Mouse (Mus musculus) midbrain, embryonic 15.5 days (tissue): ENCODE data around the gene Adcy5. TPM values are rescaled to one million over a fixed set of nuclear protein-coding genes. Genes with fewer than 3 reads are reported as not detected.

Experiments used
- ATAC-seq: fragments of 200-750 bp; cut with Nextera tagmentation; replicated peaks from 2 replicates; pipeline ENCODE4 v1.8.0; 2017; ENCODE audit warnings: moderate TSS enrichment
- H3K27ac ChIP-seq: fragments of 300-500 bp; sonication (generic); 2 replicates; pipeline ENCODE4 v1.5.1; 2015; ENCODE audit warnings: mild to moderate bottlenecking, inconsistent platforms
- H3K27me3 ChIP-seq: fragments of 300-500 bp; sonication (generic); replicated peaks from 2 replicates; pipeline ENCODE4 v1.6.1; 2015; ENCODE audit warnings: inconsistent platforms
- H3K36me3 ChIP-seq: fragments of 300-500 bp; sonication (generic); replicated peaks from 2 replicates; pipeline ENCODE4 v1.6.1; 2015; ENCODE audit warnings: inconsistent platforms
- H3K4me1 ChIP-seq: fragments of 300-500 bp; sonication (generic); 2 replicates; pipeline ENCODE4 v1.6.1; 2015; ENCODE audit warnings: inconsistent platforms
- H3K4me2 ChIP-seq: fragments of 300-500 bp; sonication (generic); 2 replicates; pipeline ENCODE4 v1.6.1; 2015; ENCODE audit warnings: inconsistent platforms, mild to moderate bottlenecking, moderate library complexity
- H3K4me3 ChIP-seq: fragments of 300-500 bp; sonication (generic); 2 replicates; pipeline ENCODE4 v1.5.1; 2015; ENCODE audit warnings: mild to moderate bottlenecking, inconsistent platforms
- H3K9ac ChIP-seq: fragments of 300-500 bp; sonication (generic); 2 replicates; pipeline ENCODE4 v1.6.1; 2015; ENCODE audit warnings: mild to moderate bottlenecking, inconsistent platforms
- H3K9me3 ChIP-seq: fragments of 300-500 bp; sonication (generic); 2 replicates; pipeline ENCODE4 v1.6.1; 2016; ENCODE audit warnings: inconsistent platforms
- WGBS: fragments of 180-500 bp; shearing (Covaris S2); methylation state at CpG from one replicate; pipeline ENCODE4 v1.1.7; 2015; ENCODE audit warnings: mixed read lengths; 5-methylcytosine and 5-hydroxymethylcytosine counted together
- polyA plus RNA-seq: library from polyadenylated mRNA; unstranded; fragments of >200 nt; fragmentation: Nextera tagmentation; extraction: Ambion mirVana; gene quantifications from 2 replicates; pipeline ENCODE4 v1.2.1, GENCODE M21; 2015

The Adcy5 gene
- polyA plus RNA-seq, 1 experiment from 2014 or later, result 9.1 TPM

DNA sequence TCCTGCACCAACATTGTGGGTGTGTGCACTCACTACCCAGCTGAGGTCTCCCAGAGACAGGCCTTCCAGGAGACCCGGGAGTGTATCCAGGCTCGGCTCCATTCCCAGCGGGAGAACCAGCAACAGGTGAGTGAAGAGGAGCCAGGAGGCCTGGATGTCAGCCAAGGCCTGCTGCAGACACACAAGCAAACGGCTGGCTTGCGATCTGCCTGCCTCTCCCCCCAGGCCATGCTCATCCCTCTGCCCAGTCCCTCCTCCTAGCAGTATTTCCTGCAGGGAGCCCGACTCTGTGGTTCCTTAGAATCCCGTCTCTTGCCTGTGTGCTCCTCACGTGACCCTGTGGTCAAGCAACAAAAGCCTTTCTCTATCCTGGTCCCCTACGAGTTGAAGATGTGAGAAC is 94.1 kb downstream of the Adcy5 start:
- Histone ChIP-seq H3K27ac (no peak overlapping the region), H3K27me3 (no peaks in the 10 kb centered on the region), H3K9ac (no peak overlapping the region), H3K4me2 (no peak overlapping the region), H3K4me3 (no peak overlapping the region), H3K36me3 (no peaks in the 10 kb centered on the region), H3K4me1 (peaks cover 10% of the 10 kb centered on the region; the same call in 1 of the 2 replicates), H3K9me3 (no peaks in the 10 kb centered on the region)
- WGBS, result 48% methylated on average over 9 of the region's 9 CpGs
- ATAC-seq, result no peak

DNA sequence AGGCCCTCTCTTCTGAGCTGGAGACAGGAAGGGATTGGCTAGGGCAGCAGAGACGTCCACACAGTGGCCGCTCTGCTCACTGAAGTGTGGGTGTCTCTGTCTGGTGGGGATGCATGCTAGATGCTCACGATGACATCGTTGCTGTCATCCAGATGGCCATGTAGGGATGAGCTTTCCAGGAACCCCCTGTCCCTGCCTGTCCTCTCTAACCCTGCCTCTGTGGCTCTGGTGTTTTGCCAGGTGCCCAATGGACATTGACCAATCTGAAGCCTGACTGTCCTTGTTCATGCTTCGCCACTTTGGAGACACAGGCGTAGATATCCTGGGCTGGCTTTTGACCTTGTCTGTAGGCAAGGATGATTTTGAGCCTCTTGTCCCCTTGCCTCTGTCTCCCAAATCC is 95.1 kb downstream of the Adcy5 start:
- no peaks in the 10 kb centered on the region for H3K9me3 ChIP-seq
- peaks cover 10% of the 10 kb centered on the region; the same call in 1 of the 2 replicates for H3K4me1 ChIP-seq
- H3K4me3 ChIP-seq, result no peak overlapping the region
- WGBS, result 90% methylated on average over 6 of the region's 6 CpGs
- no peaks in the 10 kb centered on the region for H3K36me3 ChIP-seq
- no peak overlapping the region for H3K4me2 ChIP-seq
- no peak for ATAC-seq
- H3K27ac ChIP-seq, result no peak overlapping the region
- H3K27me3 ChIP-seq, result no peaks in the 10 kb centered on the region
- no peak overlapping the region for H3K9ac ChIP-seq

DNA sequence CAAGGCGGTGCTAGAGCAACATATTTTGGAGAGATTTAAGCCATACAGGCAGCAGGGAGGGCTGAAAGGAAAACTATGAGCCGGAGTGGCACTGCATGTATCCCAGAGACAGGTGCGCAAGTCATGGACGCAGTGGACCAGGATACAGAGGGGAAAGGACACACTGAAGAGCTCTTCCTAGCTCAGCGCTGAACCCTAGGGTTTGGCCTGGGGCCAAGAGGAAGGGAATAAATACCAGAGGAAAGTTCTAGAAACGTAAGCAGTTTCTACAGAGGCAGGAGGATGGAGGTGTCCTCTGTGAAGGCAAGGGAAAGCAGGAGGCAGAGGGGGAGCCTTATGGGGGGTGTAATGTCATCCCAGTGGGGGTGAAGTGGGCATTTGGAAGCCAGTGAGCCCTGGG is 97.0 kb downstream of the Adcy5 start:
- Histone ChIP-seq H3K9ac (no peak overlapping the region), H3K9me3 (no peaks in the 10 kb centered on the region), H3K4me1 (peaks cover 10% of the 10 kb centered on the region; the same call in 1 of the 2 replicates), H3K4me2 (no peak overlapping the region), H3K27me3 (no peaks in the 10 kb centered on the region), H3K27ac (no peak overlapping the region), H3K4me3 (no peak overlapping the region), H3K36me3 (no peaks in the 10 kb centered on the region)
- no peak for ATAC-seq
- WGBS, result 84% methylated on average over 6 of the region's 6 CpGs

DNA sequence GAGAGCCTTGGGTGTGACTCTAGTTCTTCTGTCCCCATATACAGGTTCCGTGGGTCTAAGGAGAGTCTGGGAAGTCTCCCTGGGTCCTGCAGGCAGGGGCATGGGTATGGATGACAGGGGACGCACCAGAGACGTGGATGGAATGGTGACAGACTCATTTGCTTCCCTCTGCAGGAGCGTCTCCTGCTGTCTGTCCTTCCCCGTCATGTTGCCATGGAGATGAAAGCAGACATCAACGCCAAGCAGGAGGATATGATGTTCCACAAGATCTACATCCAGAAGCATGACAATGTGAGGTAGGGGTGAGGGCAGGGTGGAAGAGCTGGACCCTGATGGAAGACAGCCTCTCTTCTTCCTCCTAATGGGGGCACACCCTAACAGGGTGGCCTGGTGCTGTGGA is 98.3 kb downstream of the Adcy5 start:
- ATAC-seq, result 0 out of 2 replicates have a peak, but pooled peaks have one; percentile 6

DNA sequence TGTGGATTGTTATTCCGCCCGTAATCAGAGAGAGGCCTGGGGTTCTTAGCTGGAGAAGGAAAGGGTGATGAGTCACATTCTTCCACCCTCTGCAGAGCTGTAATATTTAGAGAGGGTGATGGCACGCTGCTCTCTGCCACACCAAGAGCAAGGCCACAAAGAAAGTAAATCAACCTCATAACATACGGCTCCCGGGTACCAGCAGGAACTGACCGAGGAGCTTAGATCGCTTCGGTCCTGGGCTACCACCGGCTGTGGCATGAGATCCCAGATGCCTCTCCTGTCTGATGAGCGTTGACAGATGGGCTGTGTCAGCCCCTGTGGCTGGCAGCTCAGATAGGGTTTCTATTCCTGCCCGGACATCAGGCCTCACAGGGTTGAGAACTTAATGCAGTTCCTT is 101.3 kb downstream of the Adcy5 start:
- no peaks in the 10 kb centered on the region for H3K36me3 ChIP-seq
- ATAC-seq, result no peak
- no peak overlapping the region for H3K4me2 ChIP-seq
- no peaks in the 10 kb centered on the region for H3K9me3 ChIP-seq
- H3K27ac ChIP-seq, result no peak overlapping the region
- no peaks in the 10 kb centered on the region for H3K27me3 ChIP-seq
- H3K9ac ChIP-seq, result no peak overlapping the region
- WGBS, result 79% methylated on average over 11 of the region's 11 CpGs
- H3K4me3 ChIP-seq, result no peak overlapping the region
- peaks cover 7% of the 10 kb centered on the region; the same call in 1 of the 2 replicates for H3K4me1 ChIP-seq

More for the DNA sequence above, 98.3 kb downstream of the Adcy5 start:
- Histone ChIP-seq H3K36me3 (no peaks in the 10 kb centered on the region), H3K4me2 (no peak overlapping the region), H3K9ac (no peak overlapping the region), H3K4me3 (no peak overlapping the region), H3K27me3 (no peaks in the 10 kb centered on the region), H3K9me3 (no peaks in the 10 kb centered on the region), H3K4me1 (peaks cover 10% of the 10 kb centered on the region; the same call in 1 of the 2 replicates), H3K27ac (no peak overlapping the region)
- whole genome bisulfite sequencing, result 31% methylated on average over 6 of the region's 6 CpGs

DNA sequence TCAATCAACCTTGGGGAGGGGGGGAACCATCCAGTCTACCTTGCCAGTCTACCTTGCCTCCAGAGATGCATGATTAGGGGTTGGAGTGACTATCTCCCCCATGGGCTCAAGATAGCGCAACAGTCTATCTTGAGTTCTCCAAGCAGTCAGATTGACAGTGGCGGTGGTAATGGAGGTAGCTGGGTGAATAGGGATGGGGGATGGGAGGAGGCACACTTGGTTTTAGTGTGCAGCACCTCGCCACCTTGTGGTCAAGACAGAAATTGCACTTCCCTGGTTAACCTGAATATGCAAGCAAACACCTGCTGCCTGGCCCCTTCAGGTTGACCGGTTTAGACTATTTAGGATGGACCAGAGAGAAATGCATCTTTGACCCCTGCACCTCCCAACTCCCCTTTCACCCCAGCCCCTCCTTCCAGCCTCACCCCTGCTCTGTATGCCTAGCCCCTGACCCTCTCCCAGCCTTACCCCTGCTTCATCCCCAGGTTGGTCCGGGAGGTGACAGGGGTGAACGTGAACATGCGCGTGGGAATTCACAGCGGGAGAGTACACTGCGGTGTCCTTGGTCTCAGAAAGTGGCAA is 115.8 kb downstream of the Adcy5 start:
- Histone ChIP-seq H3K4me2 (no peak overlapping the region), H3K27ac (no peak overlapping the region), H3K4me1 (no peaks in the 10 kb centered on the region; the same call in 1 of the 2 replicates), H3K9ac (no peak overlapping the region), H3K27me3 (no peaks in the 10 kb centered on the region), H3K36me3 (no peaks in the 10 kb centered on the region), H3K4me3 (no peak overlapping the region), H3K9me3 (no peaks in the 10 kb centered on the region)
- peak; percentile 68 for ATAC-seq
- 36% methylated on average over 10 of the region's 10 CpGs for WGBS

DNA sequence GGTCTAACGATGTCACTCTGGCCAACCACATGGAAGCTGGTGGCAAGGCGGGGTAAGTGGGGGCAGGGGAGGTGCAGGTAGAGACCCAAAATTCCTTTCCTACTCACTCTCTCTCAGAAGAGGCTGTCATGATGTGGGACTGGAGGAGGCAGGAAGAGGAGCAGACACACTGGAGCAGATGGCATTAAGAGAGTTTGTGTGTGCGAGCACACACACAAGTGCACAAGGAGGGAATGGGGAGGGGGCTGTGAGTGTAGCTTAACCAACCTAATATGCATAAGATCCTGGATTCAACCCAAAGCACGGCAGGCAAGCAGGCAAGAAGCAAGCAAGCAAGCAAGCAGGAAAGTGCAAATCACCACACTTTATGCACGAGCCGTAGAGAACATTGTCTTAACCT is 116.3 kb downstream of the Adcy5 start:
- H3K4me2 ChIP-seq, result no peak overlapping the region
- peak; percentile 21 for ATAC-seq
- H3K4me3 ChIP-seq, result no peak overlapping the region
- H3K9ac ChIP-seq, result no peak overlapping the region
- H3K27ac ChIP-seq, result no peak overlapping the region
- H3K36me3 ChIP-seq, result no peaks in the 10 kb centered on the region
- 73% methylated on average over 6 of the region's 6 CpGs for WGBS
- H3K9me3 ChIP-seq, result no peaks in the 10 kb centered on the region
- H3K27me3 ChIP-seq, result no peaks in the 10 kb centered on the region
- no peaks in the 10 kb centered on the region; the same call in 1 of the 2 replicates for H3K4me1 ChIP-seq

DNA sequence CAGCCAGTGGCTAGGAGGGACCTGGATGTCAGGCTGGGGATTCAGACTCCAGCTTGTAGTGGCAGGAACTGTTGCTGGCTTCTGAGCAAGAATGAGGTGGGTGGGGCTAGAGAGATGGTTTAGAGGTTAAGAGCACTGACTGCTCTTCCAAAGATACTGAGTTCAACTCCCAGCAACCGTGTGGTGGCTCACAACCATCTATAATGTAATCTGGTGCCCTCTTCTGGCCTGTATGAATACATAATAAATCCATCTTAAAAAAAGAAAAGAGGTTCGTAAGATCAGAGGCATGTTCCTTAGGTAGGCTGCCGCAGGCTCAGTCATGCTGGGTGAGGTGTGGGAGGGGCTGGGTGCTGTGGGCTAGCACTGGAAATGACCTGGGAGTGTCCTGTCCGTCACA is 116.9 kb downstream of the Adcy5 start:
- H3K27ac ChIP-seq, result no peak overlapping the region
- H3K9me3 ChIP-seq, result no peaks in the 10 kb centered on the region
- H3K36me3 ChIP-seq, result no peaks in the 10 kb centered on the region
- 37% methylated on average over 4 of the region's 4 CpGs for WGBS
- H3K27me3 ChIP-seq, result no peaks in the 10 kb centered on the region
- no peak overlapping the region for H3K4me2 ChIP-seq
- H3K4me3 ChIP-seq, result no peak overlapping the region
- ATAC-seq, result no peak
- no peak overlapping the region for H3K9ac ChIP-seq
- no peaks in the 10 kb centered on the region; the same call in 1 of the 2 replicates for H3K4me1 ChIP-seq

DNA sequence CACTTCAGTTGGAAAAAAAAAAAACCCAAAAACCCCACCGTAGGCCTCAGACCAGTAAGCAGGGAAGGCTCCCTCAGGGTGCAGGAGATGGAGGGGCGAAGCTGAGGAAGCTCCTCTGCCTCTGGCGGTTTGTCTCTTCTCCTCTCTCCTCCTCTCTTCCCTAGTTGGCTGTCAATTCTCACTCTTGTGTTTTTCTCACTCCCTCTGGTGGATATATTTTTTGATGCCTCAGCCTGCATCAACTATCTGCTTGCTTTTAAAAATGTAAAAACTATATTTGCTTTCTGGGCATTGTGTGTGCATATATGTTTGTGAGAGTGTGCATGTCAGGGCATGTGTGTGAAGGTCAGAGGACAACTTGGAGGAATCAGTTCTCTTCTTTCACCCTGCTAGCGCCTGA is 117.7 kb downstream of the Adcy5 start:
- Histone ChIP-seq H3K9ac (no peak overlapping the region), H3K9me3 (no peaks in the 10 kb centered on the region), H3K27ac (no peak overlapping the region), H3K4me1 (no peaks in the 10 kb centered on the region; the same call in 1 of the 2 replicates), H3K36me3 (no peaks in the 10 kb centered on the region), H3K27me3 (no peaks in the 10 kb centered on the region), H3K4me3 (no peak overlapping the region), H3K4me2 (no peak overlapping the region)
- no peak for ATAC-seq
- 40% methylated on average over 4 of the region's 4 CpGs for WGBS

DNA sequence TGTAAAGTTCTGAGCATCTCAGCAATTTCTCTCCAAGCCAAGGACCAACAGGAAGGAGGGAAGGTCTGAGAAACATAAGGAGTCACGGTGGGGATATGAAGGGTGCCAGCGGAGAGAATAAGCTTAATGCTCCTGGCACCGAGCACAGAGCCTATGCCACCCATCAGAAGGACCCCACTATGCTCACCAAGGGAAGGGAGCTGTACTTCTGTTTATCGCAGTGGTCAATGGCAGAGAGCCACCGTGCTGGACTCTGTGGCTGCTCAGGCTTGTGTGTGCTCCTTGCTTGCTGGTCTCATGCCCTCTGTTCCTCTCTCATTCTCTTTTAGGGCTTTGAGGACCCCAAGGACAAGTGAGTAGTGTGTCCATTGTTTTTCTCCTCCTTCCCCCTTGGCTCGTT is 123.5 kb downstream of the Adcy5 start:
- WGBS, result 80% methylated on average over 6 of the region's 6 CpGs
- no peak overlapping the region for H3K27ac ChIP-seq
- no peak overlapping the region for H3K9ac ChIP-seq
- no peak overlapping the region for H3K4me3 ChIP-seq
- no peaks in the 10 kb centered on the region for H3K27me3 ChIP-seq
- H3K9me3 ChIP-seq, result no peaks in the 10 kb centered on the region
- no peaks in the 10 kb centered on the region for H3K36me3 ChIP-seq
- no peak overlapping the region for H3K4me2 ChIP-seq
- H3K4me1 ChIP-seq, result no peaks in the 10 kb centered on the region; the same call in 1 of the 2 replicates
- ATAC-seq, result no peak

DNA sequence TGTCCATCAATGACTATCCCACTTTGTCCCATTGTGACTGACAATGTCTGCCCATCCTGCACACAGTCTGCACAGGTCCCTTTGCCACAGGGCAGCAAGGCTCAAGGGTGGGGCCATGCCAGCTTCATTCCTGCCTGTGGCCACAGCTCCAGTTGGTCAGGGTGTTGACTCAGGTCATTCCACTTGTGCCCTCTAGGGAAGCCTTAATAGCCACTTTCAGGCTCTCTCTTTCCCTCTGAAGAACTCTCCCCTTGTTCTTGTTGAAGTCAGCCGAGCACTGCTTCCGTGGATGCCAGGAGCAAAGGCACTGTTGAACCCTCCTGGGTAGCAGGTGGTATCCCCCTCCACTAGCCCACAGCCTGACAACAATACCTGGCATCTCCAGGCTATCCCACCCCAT is 127.8 kb downstream of the Adcy5 start:
- Histone ChIP-seq H3K4me1 (no peaks in the 10 kb centered on the region), H3K9ac (no peak overlapping the region), H3K4me3 (no peak overlapping the region), H3K36me3 (peaks cover 15% of the 10 kb centered on the region; the same call in 1 of the 2 replicates), H3K27me3 (no peaks in the 10 kb centered on the region), H3K9me3 (no peaks in the 10 kb centered on the region), H3K4me2 (no peak overlapping the region), H3K27ac (no peak overlapping the region)
- no peak for ATAC-seq
- 96% methylated on average over 2 of the region's 2 CpGs for WGBS

DNA sequence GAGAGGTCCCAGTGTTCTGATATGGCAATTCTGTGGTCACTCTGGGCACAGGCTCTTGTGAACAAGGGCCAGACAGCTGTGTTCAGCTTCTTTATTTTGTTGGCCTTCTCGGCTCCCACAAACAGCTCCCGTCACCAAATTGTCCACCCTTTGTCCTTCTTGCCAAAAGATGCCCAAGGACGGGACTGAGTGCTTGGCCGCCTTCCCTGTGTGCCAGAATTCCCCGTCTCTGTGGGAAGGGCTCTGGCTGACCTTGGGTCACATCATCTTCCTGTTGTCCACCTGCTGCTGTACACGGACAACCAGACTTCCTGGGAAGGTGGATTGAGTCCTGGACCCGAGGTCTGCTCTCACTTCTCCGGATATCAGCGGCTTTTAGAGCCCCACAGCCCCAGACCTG is 131.1 kb downstream of the Adcy5 start:
- no peak for ATAC-seq
- 87% methylated on average over 9 of the region's 9 CpGs for WGBS
- peaks cover 15% of the 10 kb centered on the region; the same call in 1 of the 2 replicates for H3K36me3 ChIP-seq

DNA sequence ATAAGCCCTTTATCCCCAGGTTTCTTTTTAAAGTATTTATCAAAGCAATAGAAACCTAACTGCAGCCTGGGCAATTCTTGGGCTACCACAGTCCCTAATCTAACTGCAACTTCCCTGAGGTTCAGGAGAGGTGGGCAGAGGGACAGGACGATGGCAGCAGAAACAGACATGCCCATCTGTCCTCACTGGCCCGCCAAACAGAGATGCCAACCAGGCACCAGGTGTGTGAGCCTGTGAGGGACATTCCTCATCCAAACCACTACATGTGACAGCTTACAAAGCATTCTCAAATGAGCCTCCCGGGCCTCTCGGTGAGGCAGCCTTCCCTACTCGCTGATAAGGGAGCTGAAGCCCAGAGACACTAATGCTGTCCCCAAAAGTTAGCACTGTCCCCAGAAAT is 132.6 kb downstream of the Adcy5 start:
- no peak overlapping the region for H3K4me2 ChIP-seq
- no peaks in the 10 kb centered on the region for H3K4me1 ChIP-seq
- ATAC-seq, result no peak
- H3K36me3 ChIP-seq, result peaks cover 15% of the 10 kb centered on the region; the same call in 1 of the 2 replicates
- no peak overlapping the region for H3K4me3 ChIP-seq
- no peak overlapping the region for H3K9ac ChIP-seq
- no peaks in the 10 kb centered on the region for H3K27me3 ChIP-seq
- WGBS, result 93% methylated on average over 5 of the region's 5 CpGs
- no peak overlapping the region for H3K27ac ChIP-seq
- H3K9me3 ChIP-seq, result no peaks in the 10 kb centered on the region

More for the DNA sequence above, 131.1 kb downstream of the Adcy5 start:
- no peaks in the 10 kb centered on the region for H3K4me1 ChIP-seq
- no peaks in the 10 kb centered on the region for H3K27me3 ChIP-seq
- H3K27ac ChIP-seq, result no peak overlapping the region
- H3K9ac ChIP-seq, result no peak overlapping the region
- no peak overlapping the region for H3K4me3 ChIP-seq
- H3K4me2 ChIP-seq, result no peak overlapping the region
- no peaks in the 10 kb centered on the region for H3K9me3 ChIP-seq
